Mouse (Mus musculus): ENCODE data around the gene Slc11a1. TPM values are rescaled to one million over a fixed set of nuclear protein-coding genes. Genes with fewer than 3 reads are reported as not detected.

The Slc11a1 gene
- total and polyA plus RNA-seq, 3 experiments, result 0.11 TPM; not detected in 2

GRCm38 (mm10) chr1:74415143-74415542, 40.1 kb downstream of the Slc11a1 start:
- no peak for TF ChIP-seq POLR2AphosphoS5 (IDR thresholded peaks at IDR 0.05; ENCODE audit: borderline replicate concordance, low read depth, low read length)
- TF ChIP-seq CHD2 (IDR thresholded peaks at IDR 0.05; ENCODE audit: low read length), result no peak
- no peak for TF ChIP-seq TBP (IDR thresholded peaks at IDR 0.05; ENCODE audit: low read depth, low read length)
- no peak for TF ChIP-seq TAL1 (IDR thresholded peaks at IDR 0.05; ENCODE audit: low read length)
- TF ChIP-seq POLR2AphosphoS2 (IDR thresholded peaks at IDR 0.05; ENCODE audit: low read length), result no peak
- no peak for TF ChIP-seq MAX (IDR thresholded peaks at IDR 0.05; ENCODE audit: low read length)
- no peak for TF ChIP-seq POLR2A (IDR thresholded peaks at IDR 0.05; ENCODE audit: control insufficient read depth in 1 of 2, insufficient read depth in 1 of 2, low read depth in 1 of 2, low read length in 2 of 2, poor library complexity in 1 of 2)
- TF ChIP-seq MEF2A (IDR thresholded peaks at IDR 0.05; ENCODE audit: extremely low read depth, insufficient replicate concordance, low read depth, low read length, poor library complexity, severe bottlenecking), result no peak
- TF ChIP-seq GABPA (IDR thresholded peaks at IDR 0.05; ENCODE audit: low read depth, low read length), result no peak
- no peak for TF ChIP-seq KAT2A (conservative IDR thresholded peaks at IDR 0.05; ENCODE audit: low read depth, low read length)
- no peak for TF ChIP-seq JUND (IDR thresholded peaks at IDR 0.05; ENCODE audit: low read depth, low read length)
- Histone ChIP-seq H3K4me3 (ENCODE audit: control insufficient read depth in 1 of 2, insufficient read depth in 1 of 2, low read depth in 2 of 2, low read length in 2 of 2) (no peak overlapping the region), H3K79me2 (ENCODE audit: control insufficient read depth, insufficient read depth, low read length, poor library complexity) (no peaks in the 10 kb centered on the region), H3K27me3 (ENCODE audit: control insufficient read depth in 1 of 2, insufficient read depth in 2 of 2, low read length in 2 of 2) (no peaks in the 10 kb centered on the region), H3K4me1 (ENCODE audit: control insufficient read depth in 1 of 2, insufficient read depth in 2 of 2, low read length in 2 of 2) (peaks cover 3 to 7% of the 10 kb centered on the region in 2 experiments; a peak in 3 of 4 replicates), H3K9me3 (replicated peaks; ENCODE audit: insufficient read depth, low read length) (no peaks in the 10 kb centered on the region), H3K9ac (ENCODE audit: control insufficient read depth, low read depth, low read length, poor library complexity, severe bottlenecking) (no peak overlapping the region), H3K27ac (ENCODE audit: control insufficient read depth, low read depth, low read length) (no peak overlapping the region), H3K36me3 (ENCODE audit: control insufficient read depth in 1 of 2, insufficient read depth in 2 of 2, low read length in 2 of 2) (peaks cover 0 to 4% of the 10 kb centered on the region in 2 experiments; a peak in 2 of 4 replicates)
- DNase-seq (ENCODE audit: low read depth, low spot score), result peak; percentile 67

- no peak overlapping the region for H3K9ac ChIP-seq (ENCODE audit: control insufficient read depth, low read depth, low read length, poor library complexity, severe bottlenecking)
- H3K9me3 ChIP-seq (replicated peaks; ENCODE audit: insufficient read depth, low read length), result no peaks in the 10 kb centered on the region
- no peak overlapping the region for H3K4me3 ChIP-seq (ENCODE audit: control insufficient read depth in 1 of 2, insufficient read depth in 1 of 2, low read depth in 2 of 2, low read length in 2 of 2)
- no peaks in the 10 kb centered on the region for H3K79me2 ChIP-seq (ENCODE audit: control insufficient read depth, insufficient read depth, low read length, poor library complexity)
- TF ChIP-seq GATA1 (IDR thresholded peaks at IDR 0.05; ENCODE audit: low read depth, low read length) (no peak), BHLHE40 (IDR thresholded peaks at IDR 0.05; ENCODE audit: borderline replicate concordance, low read depth, low read length) (no peak), ELF1 (IDR thresholded peaks at IDR 0.05; ENCODE audit: low read depth, low read length) (no peak), TBP (IDR thresholded peaks at IDR 0.05; ENCODE audit: low read depth, low read length) (no peak), MYC (IDR thresholded peaks at IDR 0.05; ENCODE audit: low read depth, low read length) (no peak), HCFC1 (IDR thresholded peaks at IDR 0.05; ENCODE audit: low read depth, low read length) (no peak), RCOR1 (IDR thresholded peaks at IDR 0.05; ENCODE audit: low read depth, low read length) (no peak), ZKSCAN1 (IDR thresholded peaks at IDR 0.05; ENCODE audit: low read depth, low read length) (no peak), KAT2A (conservative IDR thresholded peaks at IDR 0.05; ENCODE audit: low read depth, low read length) (no peak), ETS1 (IDR thresholded peaks at IDR 0.05; ENCODE audit: low read depth, low read length) (no peak), ZNF384 (IDR thresholded peaks at IDR 0.05; ENCODE audit: low read depth, low read length) (no peak), MAZ (IDR thresholded peaks at IDR 0.05; ENCODE audit: low read depth, low read length) (no peak), CHD1 (IDR thresholded peaks at IDR 0.05; ENCODE audit: low read depth, low read length) (no peak), E2F4 (IDR thresholded peaks at IDR 0.05; ENCODE audit: borderline replicate concordance, low read depth, low read length) (no peak), ZC3H11A (IDR thresholded peaks at IDR 0.05; ENCODE audit: low read depth, low read length) (no peak), EP300 (IDR thresholded peaks at IDR 0.05; ENCODE audit: low read depth in 1 of 2, low read length in 2 of 2) (no peak), RAD21 (IDR thresholded peaks at IDR 0.05; ENCODE audit: low read depth, low read length) (no peak), POLR2A (IDR thresholded peaks at IDR 0.05; ENCODE audit: control insufficient read depth in 1 of 2, insufficient read depth in 1 of 2, low read depth in 1 of 2, low read length in 2 of 2, poor library complexity in 1 of 2) (no peak), NELFE (IDR thresholded peaks at IDR 0.05; ENCODE audit: low read depth, low read length) (no peak)
- no peak overlapping the region for H3K27ac ChIP-seq (ENCODE audit: control insufficient read depth, low read depth, low read length)
- no peaks in the 10 kb centered on the region for H3K27me3 ChIP-seq (ENCODE audit: control insufficient read depth in 1 of 2, insufficient read depth in 2 of 2, low read length in 2 of 2)
- peaks cover 3 to 5% of the 10 kb centered on the region in 2 experiments; a peak in 3 of 4 replicates for H3K4me1 ChIP-seq (ENCODE audit: control insufficient read depth in 1 of 2, insufficient read depth in 2 of 2, low read length in 2 of 2)
- peaks cover 0 to 3% of the 10 kb centered on the region in 2 experiments; a peak in 2 of 4 replicates for H3K36me3 ChIP-seq (ENCODE audit: control insufficient read depth in 1 of 2, insufficient read depth in 2 of 2, low read length in 2 of 2)
- DNase-seq (ENCODE audit: low read depth, low spot score), result no peak
These were observed 43.9 kb downstream of the Slc11a1 start for GRCm38 (mm10) chr1:74418747-74419439.
